In genomic region chr3:79531581-79532271, GRCm38 (mm10) we compare ENCODE assay signal across 9 mouse cellular contexts. TPM values are rescaled to one million over a fixed set of nuclear protein-coding genes. Genes with fewer than 3 reads are reported as not detected.
DNase-seq lines count a peak whose midpoint lies in the region; ATAC-seq and TF ChIP-seq lines count a peak whose summit lies in the region.
"Had no signal": no experiment of that assay in that cellular context is flagged by ENCODE, and none has a peak within 500 bp of the region (broad histone marks: within the 10 kb centered on the region; RNA-seq: fewer than 3 reads in every experiment).

No protein-coding gene starts in this region.

- H3K27me3 ChIP-seq in limb, embryonic 15.5 days = no peaks in the 10 kb centered on the region
- H3K27me3 ChIP-seq in limb, embryonic 10.5 days (ENCODE audit: low read depth, poor library complexity, severe bottlenecking) = no peaks in the 10 kb centered on the region
- H3K27me3 ChIP-seq in kidney, embryonic 16.5 days (ENCODE audit: insufficient read depth, low read length) = no peaks in the 10 kb centered on the region
- no peaks in the 10 kb centered on the region for H3K27me3 ChIP-seq in stomach, embryonic 15.5 days (replicated peaks)
- H3K27me3 ChIP-seq: limb, embryonic 13.5 days had no signal

- no peak overlapping the region for H3K9ac ChIP-seq in limb, embryonic 15.5 days
- H3K9ac ChIP-seq in kidney, embryonic 16.5 days (replicated peaks; ENCODE audit: low read length) = no peak overlapping the region
- H3K9ac ChIP-seq in stomach, embryonic 15.5 days = no peak overlapping the region
- H3K9ac ChIP-seq: limb, embryonic 13.5 days had no signal

- H3K9me3 ChIP-seq in limb, embryonic 15.5 days = no peaks in the 10 kb centered on the region
- H3K9me3 ChIP-seq in limb, embryonic 10.5 days (replicated peaks) = no peaks in the 10 kb centered on the region
- H3K9me3 ChIP-seq in kidney, embryonic 16.5 days (ENCODE audit: low read length) = no peaks in the 10 kb centered on the region
- no peaks in the 10 kb centered on the region for H3K9me3 ChIP-seq in stomach, embryonic 15.5 days
- H3K9me3 ChIP-seq: limb, embryonic 13.5 days had no signal

- peaks cover 13% of the 10 kb centered on the region; the same call in 1 of the 2 replicates for H3K4me1 ChIP-seq in limb, embryonic 15.5 days
- H3K4me1 ChIP-seq in limb, embryonic 10.5 days = peaks cover 18% of the 10 kb centered on the region
- peaks cover 12% of the 10 kb centered on the region for H3K4me1 ChIP-seq in kidney, embryonic 16.5 days (ENCODE audit: insufficient read depth, low read length)
- peaks cover 18% of the 10 kb centered on the region for H3K4me1 ChIP-seq in lung, adult 2 months (ENCODE audit: control insufficient read depth, insufficient read depth, low read length)
- peaks cover 14% of the 10 kb centered on the region; the same call in 1 of the 2 replicates for H3K4me1 ChIP-seq in stomach, embryonic 15.5 days

- 0 out of 2 replicates have a peak overlapping the region, but pooled peaks have one; percentile 24 for H3K27ac ChIP-seq in limb, embryonic 15.5 days
- H3K27ac ChIP-seq in limb, embryonic 10.5 days = no peak overlapping the region
- no peak overlapping the region for H3K27ac ChIP-seq in kidney, embryonic 16.5 days (ENCODE audit: low read length)
- peak overlapping the region; percentile 45; the same call in 1 of the 2 replicates for H3K27ac ChIP-seq in stomach, embryonic 15.5 days
- H3K27ac ChIP-seq: limb, embryonic 13.5 days had no signal

- no peak for ATAC-seq in limb, embryonic 15.5 days (ENCODE audit: insufficient number of reproducible peaks, low FRiP score, low TSS enrichment, low read depth)
- ATAC-seq in kidney, embryonic 16.5 days (ENCODE audit: low FRiP score, low TSS enrichment) = peak; percentile 71; the same call in 1 of the 2 replicates
- ATAC-seq in stomach, embryonic 15.5 days (ENCODE audit: insufficient read depth, low FRiP score, low read depth) = peak; percentile 55

- no peaks in the 10 kb centered on the region for H3K36me3 ChIP-seq in limb, embryonic 15.5 days
- H3K36me3 ChIP-seq in limb, embryonic 10.5 days = no peaks in the 10 kb centered on the region
- H3K36me3 ChIP-seq in kidney, embryonic 16.5 days (ENCODE audit: insufficient read depth, low read length) = no peaks in the 10 kb centered on the region
- no peaks in the 10 kb centered on the region for H3K36me3 ChIP-seq in stomach, embryonic 15.5 days
- H3K36me3 ChIP-seq: limb, embryonic 13.5 days had no signal

- H3K4me2 ChIP-seq in limb, embryonic 15.5 days = no peak overlapping the region
- no peak overlapping the region for H3K4me2 ChIP-seq in kidney, embryonic 16.5 days (replicated peaks; ENCODE audit: low read depth, low read length)
- H3K4me2 ChIP-seq in stomach, embryonic 15.5 days = no peak overlapping the region
- H3K4me2 ChIP-seq: limb, embryonic 13.5 days had no signal

- WGBS in limb, embryonic 15.5 days = 38% methylated on average over 9 of the region's 9 CpGs
- 71% methylated on average over 9 of the region's 9 CpGs for WGBS in limb, embryonic 10.5 days
- WGBS in kidney, embryonic 16.5 days = 64% methylated on average over 9 of the region's 9 CpGs
- WGBS in lung, adult 2 months = 21% methylated on average over 9 of the region's 9 CpGs
- 32% methylated on average over 9 of the region's 9 CpGs for WGBS in stomach, embryonic 15.5 days

- peak; percentile 32; the same call in 1 of the 2 replicates for TF ChIP-seq POLR2A in lung, adult 2 months (IDR thresholded peaks at IDR 0.05; ENCODE audit: borderline replicate concordance, extremely low read depth, low read depth, low read length)

- TF ChIP-seq CTCF in lung, adult 2 months (IDR thresholded peaks at IDR 0.05; ENCODE audit: insufficient read depth, low read length) = no peak

- H3K4me3 ChIP-seq in limb, embryonic 15.5 days = no peak overlapping the region
- no peak overlapping the region for H3K4me3 ChIP-seq in limb, embryonic 10.5 days
- H3K4me3 ChIP-seq in kidney, embryonic 16.5 days (ENCODE audit: low read length) = no peak overlapping the region
- H3K4me3 ChIP-seq in lung, adult 2 months (replicated peaks; ENCODE audit: extremely low read depth, low read depth, low read length) = no peak overlapping the region
- H3K4me3 ChIP-seq in stomach, embryonic 15.5 days (replicated peaks) = no peak overlapping the region
- H3K4me3 ChIP-seq: limb, embryonic 13.5 days had no signal

- DNase-seq in limb, embryonic 10.5 days (ENCODE audit: low spot score) = no peak
- DNase-seq in frontal cortex, postnatal 10 days (ENCODE audit: low spot score in 2 of 2) = peak; percentile 34 to 54
- DNase-seq in lung, adult 2 months = peak; percentile 62
- DNase-seq in MN1 (ENCODE audit: low spot score) = no peak
- no peak for DNase-seq in cerebellum, adult 9-11 months

RNA-seq across cellular contexts. Expression of gene Fnip2, which starts 35.9 kb away (rescaled TPM):
- polyA plus RNA-seq in limb, embryonic 15.5 days (2015; fragmentation: Nextera tagmentation; extraction: Ambion mirVana) = 3.5 and 3.6 TPM in 2 replicates
- 5.2 and 5.7 TPM in 2 replicates for polyA plus RNA-seq in limb, embryonic 10.5 days (2016; fragmentation: Nextera tagmentation; extraction: Ambion mirVana)
- polyA plus RNA-seq in kidney, embryonic 16.5 days (2015; fragmentation: Nextera tagmentation; extraction: Ambion mirVana) = 3.2 and 3.8 TPM in 2 replicates
- 5.7 and 10.2 TPM in 2 replicates for polyA plus RNA-seq in lung, adult 2 months (2012; rRNA removed)
- polyA plus RNA-seq in stomach, embryonic 15.5 days (2015; fragmentation: Nextera tagmentation; extraction: Ambion mirVana) = 5.4 and 5.8 TPM in 2 replicates

RNA-seq across cellular contexts. Expression of gene Ppid, which starts 59.4 kb away (rescaled TPM):
- polyA plus RNA-seq in limb, embryonic 15.5 days (2015; fragmentation: Nextera tagmentation; extraction: Ambion mirVana) = 151 and 157 TPM in 2 replicates
- polyA plus RNA-seq in limb, embryonic 10.5 days (2016; fragmentation: Nextera tagmentation; extraction: Ambion mirVana) = 245 and 281 TPM in 2 replicates
- polyA plus RNA-seq in kidney, embryonic 16.5 days (2015; fragmentation: Nextera tagmentation; extraction: Ambion mirVana) = 160 and 165 TPM in 2 replicates
- 5.8 and 9.1 TPM in 2 replicates for polyA plus RNA-seq in lung, adult 2 months (2012; rRNA removed)
- 144 and 163 TPM in 2 replicates for polyA plus RNA-seq in stomach, embryonic 15.5 days (2015; fragmentation: Nextera tagmentation; extraction: Ambion mirVana)

Comparison
In these comparisons a context has a peak if more than half of its experiments do, and no peak if none do; other contexts are left out.
1. H3K27ac ChIP-seq: peak in limb, embryonic 15.5 days (single experiment) and stomach, embryonic 15.5 days (single experiment); none in limb, embryonic 10.5 days (single experiment) and kidney, embryonic 16.5 days (single experiment).
2. DNase-seq: peak in frontal cortex, postnatal 10 days (2 of 2) and lung, adult 2 months (single experiment); none in limb, embryonic 10.5 days (single experiment), MN1 (single experiment) and cerebellum, adult 9-11 months (single experiment).
3. RNA of gene Ppid, which starts 59.4 kb away (polyA plus RNA-seq): 245 to 281 TPM in limb, embryonic 10.5 days, 160 to 165 TPM in kidney, embryonic 16.5 days, 151 to 157 TPM in limb, embryonic 15.5 days and 144 to 163 TPM in stomach, embryonic 15.5 days; 5.8 to 9.1 TPM in lung, adult 2 months; every median in the first group is over 10 times any median in the second.